8 mouse cellular contexts compared by ENCODE assay signal in the genomic region with DNA sequence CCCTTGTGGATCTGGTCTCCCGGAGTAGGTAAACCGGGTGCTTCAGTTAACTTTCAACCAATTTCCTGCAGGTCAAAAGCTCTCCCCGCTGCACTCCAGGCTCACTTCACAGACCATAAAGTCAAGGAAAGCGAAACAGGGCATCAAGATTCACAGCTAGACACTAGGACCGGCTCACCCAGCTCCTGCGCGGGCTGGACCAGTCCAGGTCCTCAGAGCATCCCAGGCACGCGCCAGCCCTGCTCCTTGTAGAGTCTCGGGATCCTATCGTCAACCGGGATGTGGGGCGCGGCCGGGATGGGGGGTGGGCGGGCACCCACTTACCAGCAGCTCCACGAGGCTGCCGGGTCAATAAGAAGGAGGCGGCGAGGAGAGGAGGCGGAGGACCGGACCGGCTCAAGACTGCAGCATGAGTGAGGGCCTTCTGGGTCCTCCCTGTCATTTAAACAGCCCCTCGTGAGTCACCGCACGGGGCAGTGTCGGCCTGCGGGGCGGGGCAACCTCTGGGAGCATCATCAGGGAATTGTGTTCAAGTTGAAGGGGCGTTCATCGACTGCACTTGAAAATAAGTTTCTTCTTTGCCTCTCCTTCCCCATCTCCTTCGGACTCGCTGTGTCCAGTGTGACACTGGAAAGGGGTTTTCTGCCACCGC. TPM values are rescaled to one million over a fixed set of nuclear protein-coding genes. Genes with fewer than 3 reads are reported as not detected.
DNase-seq lines count a peak whose midpoint lies in the region; ATAC-seq and TF ChIP-seq lines count a peak whose summit lies in the region.

Gene Lrrc15, minus strand, starts transcription at position 413 of the 652 bp plus-strand sequence.

- 7% methylated on average over 33 of the region's 34 CpGs for WGBS in embryonic facial prominence, embryonic 11.5 days
- 7% methylated on average over 34 of the region's 34 CpGs for whole genome bisulfite sequencing in intestine, embryonic 14.5 days
- WGBS in midbrain, embryonic 14.5 days: 7% methylated on average over 34 of the region's 34 CpGs

- DNase-seq in layer of hippocampus, adult 2 months (ENCODE audit: low spot score in 2 of 2): no peak
- DNase-seq in layer of hippocampus, adult 18-20 months (ENCODE audit: low spot score in 2 of 2): no peak
- DNase-seq in embryonic facial prominence, embryonic 11.5 days (ENCODE audit: low spot score): peak; percentile 69
- peak; percentile 70 for DNase-seq in intestine, embryonic 14.5 days (ENCODE audit: low spot score)
- DNase-seq in midbrain, embryonic 14.5 days: peak; percentile 44
- no peak for DNase-seq in layer of hippocampus, postnatal 14 days (ENCODE audit: low spot score in 2 of 2)
- no peak for DNase-seq in cerebellum, postnatal 4 days (ENCODE audit: low spot score in 2 of 2)

- no peaks in the 10 kb centered on the region for H3K9me3 ChIP-seq in embryonic facial prominence, embryonic 11.5 days (replicated peaks; ENCODE audit: control insufficient read depth, low read length)
- H3K9me3 ChIP-seq in intestine, embryonic 14.5 days (ENCODE audit: control insufficient read depth, low read length): no peaks in the 10 kb centered on the region
- no peaks in the 10 kb centered on the region for H3K9me3 ChIP-seq in midbrain, embryonic 14.5 days (ENCODE audit: control insufficient read depth, low read length)

- no peak within 1 kb of the TSS for H3K27ac ChIP-seq in layer of hippocampus, adult 2 months
- no peak within 1 kb of the TSS for H3K27ac ChIP-seq in embryonic facial prominence, embryonic 11.5 days (replicated peaks; ENCODE audit: low read depth, low read length)
- H3K27ac ChIP-seq in intestine, embryonic 14.5 days (ENCODE audit: low read depth): no peak within 1 kb of the TSS
- no peak within 1 kb of the TSS for H3K27ac ChIP-seq in midbrain, embryonic 14.5 days (replicated peaks; ENCODE audit: low read depth, low read length)

- peak within 1 kb of the TSS; percentile 23 for H3K9ac ChIP-seq in embryonic facial prominence, embryonic 11.5 days (replicated peaks; ENCODE audit: low read length)
- H3K9ac ChIP-seq in intestine, embryonic 14.5 days (ENCODE audit: low read length): no peak within 1 kb of the TSS
- peak within 1 kb of the TSS; percentile 21; the same call in 1 of the 2 replicates for H3K9ac ChIP-seq in midbrain, embryonic 14.5 days (replicated peaks; ENCODE audit: low read length)

- peaks cover 8% of the 10 kb centered on the region for H3K27me3 ChIP-seq in embryonic facial prominence, embryonic 11.5 days (ENCODE audit: control insufficient read depth, insufficient read depth, low read length)
- peaks cover 14% of the 10 kb centered on the region for H3K27me3 ChIP-seq in intestine, embryonic 14.5 days (replicated peaks; ENCODE audit: control insufficient read depth, insufficient read depth, low read length)
- peaks cover 29% of the 10 kb centered on the region for H3K27me3 ChIP-seq in midbrain, embryonic 14.5 days (ENCODE audit: control insufficient read depth, insufficient read depth, low read length)

- peaks cover 6% of the 10 kb centered on the region for H3K4me1 ChIP-seq in embryonic facial prominence, embryonic 11.5 days (ENCODE audit: control insufficient read depth, insufficient read depth, low read length)
- H3K4me1 ChIP-seq in intestine, embryonic 14.5 days (replicated peaks; ENCODE audit: control insufficient read depth, insufficient read depth, low read length): peaks cover 12% of the 10 kb centered on the region
- peaks cover 3% of the 10 kb centered on the region; the same call in 1 of the 2 replicates for H3K4me1 ChIP-seq in midbrain, embryonic 14.5 days (ENCODE audit: control insufficient read depth, insufficient read depth, low read length)

- H3K36me3 ChIP-seq in embryonic facial prominence, embryonic 11.5 days (replicated peaks; ENCODE audit: control insufficient read depth, insufficient read depth, low read depth, low read length): no peaks in the 10 kb centered on the region
- no peaks in the 10 kb centered on the region for H3K36me3 ChIP-seq in intestine, embryonic 14.5 days (ENCODE audit: control insufficient read depth, insufficient read depth, low read length)
- H3K36me3 ChIP-seq in midbrain, embryonic 14.5 days (ENCODE audit: control insufficient read depth, insufficient read depth, low read length): no peaks in the 10 kb centered on the region

- H3K4me3 ChIP-seq in layer of hippocampus, adult 2 months: peak within 1 kb of the TSS; percentile 23; the same call in 1 of the 2 replicates
- peak within 1 kb of the TSS; percentile 7; the same call in 1 of the 2 replicates for H3K4me3 ChIP-seq in embryonic facial prominence, embryonic 11.5 days (ENCODE audit: low read depth, low read length)
- peak within 1 kb of the TSS; percentile 19 for H3K4me3 ChIP-seq in intestine, embryonic 14.5 days (ENCODE audit: low read depth, low read length)
- peak within 1 kb of the TSS; percentile 21 for H3K4me3 ChIP-seq in midbrain, embryonic 14.5 days (replicated peaks; ENCODE audit: low read depth, low read length)

- no peak for ATAC-seq in embryonic facial prominence, embryonic 11.5 days (replicated peaks; ENCODE audit: insufficient number of reproducible peaks, low FRiP score, low TSS enrichment, low read depth)
- ATAC-seq in intestine, embryonic 14.5 days (replicated peaks; ENCODE audit: low FRiP score, low TSS enrichment, low read depth): peak; percentile 49; the same call in 1 of the 2 replicates
- ATAC-seq in midbrain, embryonic 14.5 days (ENCODE audit: low FRiP score, low TSS enrichment): peak; percentile 29; the same call in 1 of the 2 replicates
- ATAC-seq in cerebellum, adult (ENCODE audit: insufficient number of reproducible peaks, low FRiP score, low TSS enrichment): no peak

- peak; percentile 34 for TF ChIP-seq CTCF in layer of hippocampus, adult 2 months (conservative IDR thresholded peaks at IDR 0.05)

- peak within 1 kb of the TSS; percentile 45 for H3K4me2 ChIP-seq in embryonic facial prominence, embryonic 11.5 days (ENCODE audit: low read depth, low read length)
- H3K4me2 ChIP-seq in intestine, embryonic 14.5 days (ENCODE audit: low read length): peak within 1 kb of the TSS; percentile 50
- H3K4me2 ChIP-seq in midbrain, embryonic 14.5 days (ENCODE audit: low read length): peak within 1 kb of the TSS; percentile 50

RNA-seq across cellular contexts. Expression of gene Lrrc15, which starts in this region (rescaled TPM):
- total RNA-seq in layer of hippocampus, adult 2 months (2021): under 1 TPM in 1 of 2 experiments, not detected in 1; 0.10 TPM
- total RNA-seq in layer of hippocampus, adult 18-20 months (2021): under 1 TPM in 1 of 2 experiments, not detected in 1; 0.05 TPM
- polyA plus RNA-seq in embryonic facial prominence, embryonic 11.5 days (2014; fragmentation: Nextera tagmentation; extraction: Ambion mirVana): 0.72 and 1.3 TPM in 2 replicates
- polyA plus RNA-seq in intestine, embryonic 14.5 days (2014; fragmentation: Nextera tagmentation; extraction: Ambion mirVana): 0.27 and 0.50 TPM in 2 replicates
- 0.13 and 0.43 TPM in 2 replicates for polyA plus RNA-seq in midbrain, embryonic 14.5 days (2014; fragmentation: Nextera tagmentation; extraction: Ambion mirVana)
- total RNA-seq in layer of hippocampus, postnatal 14 days (2021): under 1 TPM; 0.14 to 0.21 TPM

Comparison
In these comparisons a context has a peak if more than half of its experiments do, and no peak if none do; other contexts are left out.
1. Peak in DNase-seq, ATAC-seq, H3K4me3 ChIP-seq and H3K4me2 ChIP-seq in intestine, embryonic 14.5 days; RNA of the gene not detected or under 1 TPM.
2. Peak in DNase-seq, ATAC-seq, H3K4me3 ChIP-seq, H3K9ac ChIP-seq and H3K4me2 ChIP-seq in midbrain, embryonic 14.5 days; RNA of the gene not detected or under 1 TPM.